Mouse (Mus musculus) gastrocnemius, postnatal 10 days (tissue): ENCODE data around the gene Gapdhs. TPM values are rescaled to one million over a fixed set of nuclear protein-coding genes. Genes with fewer than 3 reads are reported as not detected.
"Not testable (repeated sequence)": the region's sequence is repeated elsewhere in the genome, so short reads cannot be mapped to it uniquely, and the experiment has no call there.

Source experiments
- DNase-seq: peaks from one replicate; pipeline ENCODE4 v3.0.0; 2021; ENCODE audit warnings: mixed read lengths
- total RNA-seq, 2 experiments: library from RNA; stranded (reverse); gene quantifications; 2 replicates each; pipeline ENCODE4 v1.2.3; 2021

The Gapdhs gene
- total RNA-seq, 2 experiments from 2014 or later = not detected

GRCm38 (mm10) chr7:30744022-30744598 is 629 bp upstream of the Gapdhs start:
- DNase-seq = peak; percentile 48

- DNase-seq = not testable (repeated sequence)
Measured at GRCm38 (mm10) chr7:30742570-30742969, 911 bp downstream of the Gapdhs start.

GRCm38 (mm10) chr7:30736211-30736610 is 7.3 kb downstream of the Gapdhs start:
- DNase-seq = no peak

GRCm38 (mm10) chr7:30730064-30730722 is 13.3 kb downstream of the Gapdhs start:
- DNase-seq = not testable (repeated sequence)

GRCm38 (mm10) chr7:30729396-30730063 is 14.0 kb downstream of the Gapdhs start, which contains the start of gene Tmem147:
Gene Tmem147, minus strand, starts transcription at chr7:30729540.
- DNase-seq = peak; percentile 94

- DNase-seq = no peak
Measured at GRCm38 (mm10) chr7:30728739-30729395, 14.6 kb downstream of the Gapdhs start.

GRCm38 (mm10) chr7:30728214-30728613 is 15.3 kb downstream of the Gapdhs start:
- no peak for DNase-seq

- no peak for DNase-seq
Measured at GRCm38 (mm10) chr7:30723274-30723953, 20.1 kb downstream of the Gapdhs start.

GRCm38 (mm10) chr7:30721286-30721685 is 22.2 kb downstream of the Gapdhs start:
- DNase-seq = no peak

- DNase-seq = no peak
Measured at GRCm38 (mm10) chr7:30719669-30720068, 23.8 kb downstream of the Gapdhs start.

GRCm38 (mm10) chr7:30717716-30718046 is 25.8 kb downstream of the Gapdhs start:
- no peak for DNase-seq

GRCm38 (mm10) chr7:30717006-30717715 is 26.3 kb downstream of the Gapdhs start:
- DNase-seq = peak; percentile 15

- no peak for DNase-seq
Measured at GRCm38 (mm10) chr7:30711942-30712341, 31.5 kb downstream of the Gapdhs start, which contains the start of gene Atp4a. Gene Atp4a, plus strand, starts transcription at chr7:30712209.

GRCm38 (mm10) chr7:30707441-30707840 is 36.0 kb downstream of the Gapdhs start:
- no peak for DNase-seq

- no peak for DNase-seq
Measured at GRCm38 (mm10) chr7:30706214-30706882, 37.1 kb downstream of the Gapdhs start.

GRCm38 (mm10) chr7:30698589-30698988 is 44.9 kb downstream of the Gapdhs start, which contains the start of gene 2200002J24Rik:
Gene 2200002J24Rik, plus strand, starts transcription at chr7:30698926.
- DNase-seq = no peak

GRCm38 (mm10) chr7:30698101-30698500 is 45.4 kb downstream of the Gapdhs start:
- DNase-seq = no peak

- DNase-seq = no peak
Measured at GRCm38 (mm10) chr7:30688325-30688724, 55.2 kb downstream of the Gapdhs start.

- no peak for DNase-seq
Measured at GRCm38 (mm10) chr7:30683425-30683824, 60.1 kb downstream of the Gapdhs start.

GRCm38 (mm10) chr7:30681897-30682296 is 61.6 kb downstream of the Gapdhs start:
- no peak for DNase-seq
